Mouse (Mus musculus) layer of hippocampus, adult 18-20 months (tissue): ENCODE measurements around the gene Rgn. TPM values are rescaled to one million over a fixed set of nuclear protein-coding genes. Genes with fewer than 3 reads are reported as not detected.
A peak's percentile ranks its signal among the peaks of the same experiment; 100 is the strongest.

ENCODE experiments used
- DNase-seq, 2 experiments: peaks; one replicate each; pipeline ENCODE4 v3.0.0; 2022; ENCODE audit warnings: low spot score in 2 of 2
- long read RNA-seq: library from polyadenylated mRNA; stranded (forward); transcript quantifications from one replicate; pipeline ENCODE4 v2.0.0, GENCODE M21; 2021
- total RNA-seq, 2 experiments: library from RNA; stranded (reverse); gene quantifications; 2 replicates each; pipeline ENCODE4 v1.2.3; 2021

The Rgn gene
- under 1 TPM; 0.28 to 0.32 TPM for total RNA-seq
- long read RNA-seq = 0 reads

GRCm38 (mm10) chrX:20549532-20549931, at the start of gene Rgn:
Gene Rgn, plus strand, starts transcription at chrX:20549787.
- DNase-seq = no peak

- DNase-seq = no peak
Observed at GRCm38 (mm10) chrX:20520290-20520939, 29.2 kb upstream of the Rgn start.

GRCm38 (mm10) chrX:20521578-20521977, 28.0 kb upstream of the Rgn start:
- DNase-seq = no peak

GRCm38 (mm10) chrX:20532621-20533020, 17.0 kb upstream of the Rgn start:
- DNase-seq = no peak

GRCm38 (mm10) chrX:20543867-20544266, 5.7 kb upstream of the Rgn start:
- DNase-seq = no peak

GRCm38 (mm10) chrX:20547609-20548008, 2.0 kb upstream of the Rgn start:
- DNase-seq = no peak

- no peak for DNase-seq
Observed at GRCm38 (mm10) chrX:20548011-20548879, 1.3 kb upstream of the Rgn start.

- DNase-seq = no peak
Observed at GRCm38 (mm10) chrX:20548880-20549440, 627 bp upstream of the Rgn start.

- no peak for DNase-seq
Observed at GRCm38 (mm10) chrX:20552199-20552598, 2.6 kb downstream of the Rgn start.

GRCm38 (mm10) chrX:20561846-20562245, 12.3 kb downstream of the Rgn start:
- no peak for DNase-seq

GRCm38 (mm10) chrX:20563941-20564340, 14.4 kb downstream of the Rgn start:
- DNase-seq = no peak

GRCm38 (mm10) chrX:20571024-20571423, 21.4 kb downstream of the Rgn start:
- DNase-seq = no peak

GRCm38 (mm10) chrX:20572683-20573082, 23.1 kb downstream of the Rgn start:
- DNase-seq = no peak

GRCm38 (mm10) chrX:20573927-20574326, 24.3 kb downstream of the Rgn start:
- DNase-seq = no peak

GRCm38 (mm10) chrX:20587968-20588367, 38.4 kb downstream of the Rgn start:
- DNase-seq = peak in 1 of 2 experiments; percentile 1

- DNase-seq = no peak
Observed at GRCm38 (mm10) chrX:20608500-20608899, 58.9 kb downstream of the Rgn start.

Other genes with a start within 250 kb of the Rgn start
- gene Rp2, start 185.3 kb upstream of the Rgn start, total RNA-seq = 10 to 100 TPM; 14.6 to 18.6 TPM
- gene Jade3, start 124.1 kb upstream of the Rgn start, total RNA-seq = 1 to 10 TPM; 7.8 to 9.9 TPM
- 10 to 100 TPM; 48.6 to 53.0 TPM for gene Rbm10, start 67.7 kb downstream of the Rgn start, total RNA-seq
- gene Ndufb11, start 67.8 kb downstream of the Rgn start, total RNA-seq = 100 to 1,000 TPM; 154 to 174 TPM
- gene Uba1, start 108.5 kb downstream of the Rgn start, total RNA-seq = 100 to 1,000 TPM; 362 to 380 TPM
- 100 to 1,000 TPM; 197 to 200 TPM for gene Cdk16, start 138.2 kb downstream of the Rgn start, total RNA-seq
- 100 to 1,000 TPM; 114 to 129 TPM for gene Usp11, start 154.1 kb downstream of the Rgn start, total RNA-seq
- gene Araf, start 248.0 kb downstream of the Rgn start, total RNA-seq = 100 to 1,000 TPM; 183 to 186 TPM